Mouse (Mus musculus): ENCODE data around the gene Rab27a.
A peak's percentile ranks its signal among the peaks of the same experiment; 100 is the strongest.

Rab27a gene

DNA sequence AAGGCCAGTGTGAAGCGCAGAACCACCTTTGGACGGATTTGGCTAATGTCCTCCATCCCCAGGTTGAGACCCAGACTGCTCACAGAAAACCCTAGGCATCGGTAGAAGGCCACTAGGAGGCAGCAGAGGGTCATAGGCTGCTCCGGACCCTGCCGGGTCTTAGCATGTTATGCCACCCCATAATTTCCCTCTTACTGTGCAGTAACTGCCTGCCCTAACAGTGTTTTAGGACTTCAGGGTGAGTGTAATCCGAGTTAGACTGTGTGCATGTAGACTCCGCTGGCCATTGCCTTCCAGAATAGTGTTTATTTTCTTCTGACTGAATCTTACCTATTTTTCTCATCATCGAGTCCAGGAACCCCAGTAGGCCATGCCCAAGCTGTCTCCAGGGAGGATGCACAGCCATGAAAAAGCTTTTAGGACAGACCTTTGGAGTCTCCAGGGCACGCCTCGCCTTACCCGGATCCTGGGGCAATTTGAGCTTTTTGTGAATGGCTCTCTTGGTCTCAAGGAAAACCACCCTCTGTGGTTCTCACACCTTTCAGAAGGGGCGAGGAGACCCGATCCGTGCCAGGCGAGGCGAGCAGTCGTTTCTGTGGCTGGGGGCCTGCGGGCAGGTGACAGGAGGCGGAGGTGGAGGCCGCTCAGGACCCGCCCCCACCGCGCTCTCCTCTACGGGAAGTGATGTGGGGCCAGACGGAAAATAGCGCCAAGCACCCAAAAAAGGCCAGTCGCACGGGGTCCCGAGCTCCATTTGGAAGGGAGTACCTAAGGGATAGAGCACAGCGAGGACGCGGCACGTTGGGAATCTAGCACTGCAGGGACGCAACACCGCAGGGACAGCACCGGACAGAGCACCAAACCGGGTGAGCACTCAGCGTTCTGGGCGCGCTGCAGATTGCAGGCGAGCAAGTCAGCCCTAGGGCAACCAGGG lies at the start of gene Rab27a:
Gene Rab27a (plus strand): TSS at position 709 of the 934 bp plus-strand sequence.
- peak; percentile 83 for DNase-seq

DNA sequence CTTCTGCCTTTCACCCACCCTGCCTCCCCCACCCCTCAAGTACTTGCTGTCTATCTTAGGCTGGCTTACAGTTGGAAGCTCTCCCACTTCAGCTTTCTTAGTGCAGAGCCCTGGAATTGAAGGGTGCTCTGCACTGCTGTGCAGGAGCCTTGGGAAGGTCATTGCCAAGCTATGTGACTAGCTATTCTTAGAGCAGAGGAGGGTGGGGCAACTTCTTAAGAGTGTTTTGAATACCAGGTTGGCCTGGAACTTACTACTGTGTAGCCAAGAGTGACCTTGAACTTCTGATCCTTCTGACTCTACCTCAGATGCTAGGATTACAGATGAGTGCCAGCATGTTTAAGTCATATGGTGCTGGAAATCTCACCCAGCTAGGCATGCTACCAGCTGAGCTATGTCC lies 48.5 kb upstream of the Rab27a start:
- DNase-seq = no peak

DNA sequence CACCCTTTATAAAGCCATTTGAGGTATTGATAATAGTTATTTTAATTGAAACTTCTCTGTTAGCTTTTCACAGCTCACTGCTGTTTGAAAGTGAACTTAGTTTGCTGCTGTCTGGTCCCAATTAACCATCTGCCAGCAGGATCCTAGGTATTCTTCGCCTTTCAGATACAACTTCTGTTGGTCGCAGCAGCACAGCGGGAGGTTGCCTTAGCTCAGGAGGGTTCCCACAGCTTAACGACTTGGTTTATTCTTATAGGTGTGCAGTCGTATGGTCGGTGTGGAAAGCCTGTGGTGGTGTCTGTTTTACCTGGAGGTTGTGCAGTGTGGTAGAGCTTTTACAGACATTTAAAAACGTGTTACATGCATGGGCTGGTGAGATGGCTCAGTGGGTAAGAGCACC lies 47.8 kb upstream of the Rab27a start:
- no peak for DNase-seq

DNA sequence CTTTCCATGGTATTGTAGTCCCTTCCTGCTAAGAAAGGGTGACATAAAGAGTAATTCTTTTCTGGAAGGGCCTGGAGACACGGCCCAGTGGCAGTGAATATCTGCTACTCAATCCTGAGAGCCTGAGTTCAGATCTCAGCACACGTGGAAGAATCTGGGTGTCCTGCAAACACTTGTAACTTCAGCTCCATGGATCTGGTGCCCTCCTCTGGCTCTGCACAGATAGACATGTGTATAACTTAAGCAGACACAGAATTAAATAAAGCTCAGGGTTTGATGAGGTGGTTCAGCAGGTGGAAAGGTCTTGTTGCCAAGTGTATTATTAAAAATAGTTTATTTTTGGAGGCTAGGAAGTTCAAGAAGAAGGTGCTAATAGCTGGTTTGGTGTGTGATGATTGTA lies 44.2 kb upstream of the Rab27a start:
- no peak for DNase-seq

DNA sequence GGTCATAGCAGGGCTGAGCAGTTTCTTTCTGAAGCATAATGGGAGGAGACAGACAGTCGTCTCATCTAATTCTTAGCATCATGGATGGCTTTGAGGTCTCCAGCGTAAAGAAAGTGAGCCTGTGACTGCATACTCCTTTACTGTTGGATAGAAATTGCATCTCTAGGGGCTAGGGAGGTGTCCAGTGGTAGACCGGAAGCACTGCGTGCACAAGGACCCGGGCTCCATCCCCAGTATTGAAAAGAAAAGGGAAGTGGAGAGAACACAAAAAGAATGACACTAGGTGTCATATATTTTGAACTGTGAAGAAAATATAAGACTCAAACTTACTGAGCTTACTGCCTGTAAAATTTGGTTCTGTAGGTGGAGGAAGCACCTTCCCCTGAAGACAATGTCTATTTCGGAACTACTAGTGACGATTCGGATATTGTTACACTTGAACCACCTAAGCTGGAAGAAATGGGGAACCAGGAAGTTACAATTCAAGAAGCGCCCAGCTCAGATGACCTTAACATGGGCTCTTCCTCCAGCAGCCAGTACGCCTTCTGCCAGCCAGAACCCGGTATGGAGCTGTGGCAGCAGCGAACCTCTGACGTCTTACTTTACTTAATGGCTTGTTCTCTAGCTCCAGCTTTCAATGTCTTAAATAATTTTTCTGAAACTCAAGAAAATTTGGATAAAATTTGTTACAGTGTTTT lies 43.2 kb upstream of the Rab27a start:
- DNase-seq = no peak

DNA sequence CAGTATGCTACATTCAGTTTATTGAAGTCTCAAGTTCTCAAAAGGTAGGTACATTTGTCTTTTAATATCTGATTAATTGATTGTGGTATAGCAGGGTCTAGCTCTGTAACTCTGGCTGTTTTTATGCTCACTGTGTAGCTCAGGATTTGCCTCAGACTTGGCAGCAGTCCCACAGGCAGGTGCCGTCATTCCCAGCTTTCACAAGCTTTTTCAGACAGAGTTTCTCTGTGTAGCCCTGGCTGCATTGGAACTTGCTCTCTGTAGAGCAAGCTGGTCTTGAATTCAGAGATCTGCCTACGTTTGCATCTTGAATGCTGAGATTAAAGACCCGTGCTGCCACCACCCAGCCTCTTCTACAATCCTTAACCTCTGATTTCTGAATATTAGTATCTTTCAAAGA lies 42.5 kb upstream of the Rab27a start:
- DNase-seq = no peak

DNA sequence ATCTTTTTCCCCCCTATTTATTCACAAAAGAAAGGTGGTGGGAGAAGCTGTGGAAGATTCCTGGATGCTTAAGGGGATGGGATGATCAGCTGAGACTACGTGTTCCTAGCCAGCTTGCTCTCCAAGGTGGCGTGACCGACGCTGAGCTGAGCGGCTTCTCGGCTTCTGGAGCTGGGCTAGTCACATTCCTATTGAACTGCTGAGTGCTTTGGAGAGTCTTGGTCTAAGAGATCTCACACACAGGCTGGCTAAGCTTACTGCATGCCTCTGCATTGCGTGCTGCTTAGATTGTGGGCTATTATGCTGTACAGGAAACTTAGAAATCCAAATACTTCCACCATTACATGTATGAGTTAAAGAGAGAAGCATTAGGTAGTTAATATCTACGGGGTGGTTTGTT lies 40.6 kb upstream of the Rab27a start:
- DNase-seq = no peak

DNA sequence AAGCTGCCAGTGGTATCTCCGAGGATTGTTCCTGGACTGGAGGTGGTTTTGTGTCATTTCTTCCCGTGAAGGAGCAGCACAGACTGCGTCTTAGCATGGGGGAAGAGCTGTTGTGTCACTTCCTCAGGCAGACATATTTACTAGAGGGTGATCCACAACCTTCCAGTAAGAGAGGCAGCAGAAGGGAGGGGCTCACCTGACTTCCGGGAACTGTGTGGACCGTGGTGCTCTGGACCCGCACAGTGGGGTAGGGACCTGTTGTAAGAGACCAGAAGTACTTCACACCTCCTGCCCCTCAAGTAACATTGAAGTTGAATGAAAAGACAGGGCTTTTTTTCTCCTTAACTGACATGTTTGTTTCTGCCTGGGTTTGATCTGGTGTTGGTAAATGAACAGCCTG lies 39.5 kb upstream of the Rab27a start:
- no peak for DNase-seq

DNA sequence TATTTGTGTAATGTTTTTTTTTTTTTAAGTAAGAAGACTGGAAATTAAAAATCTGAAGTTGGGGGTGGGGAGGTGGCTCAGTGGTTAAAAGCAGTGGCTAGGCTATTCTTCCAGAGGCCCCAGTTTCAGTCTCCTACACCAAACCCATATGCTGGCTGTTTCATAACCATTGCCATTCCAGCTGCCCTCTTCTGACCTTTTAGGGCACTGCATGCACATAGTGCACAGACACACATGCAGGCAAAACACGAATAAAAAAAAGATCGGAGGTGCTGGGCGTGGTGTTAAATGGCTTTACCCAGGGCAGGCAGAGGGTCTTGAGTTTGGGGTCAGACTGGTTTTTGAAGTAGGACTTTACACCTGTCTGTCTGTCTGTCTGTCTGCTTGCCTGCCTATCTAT lies 38.5 kb upstream of the Rab27a start:
- no peak for DNase-seq

DNA sequence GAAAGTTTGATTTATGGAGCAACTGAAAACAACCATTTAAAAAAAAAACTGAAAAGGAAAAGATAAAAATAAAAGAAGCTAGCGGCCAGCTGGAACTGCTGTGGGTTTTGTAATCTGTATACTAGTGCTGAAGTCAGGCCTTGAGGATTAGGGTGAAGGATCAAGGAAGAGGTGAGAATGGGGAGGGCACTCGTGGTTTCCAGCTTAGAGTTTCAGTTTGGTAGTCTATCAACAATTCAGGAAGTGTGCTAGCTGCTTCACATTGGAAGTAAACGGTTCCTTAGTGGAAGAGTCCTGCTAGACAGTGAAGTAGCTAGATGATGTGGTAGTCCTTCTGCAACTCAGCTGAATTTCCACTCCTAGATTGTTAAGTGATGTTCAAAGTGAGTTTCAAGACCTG lies 36.3 kb upstream of the Rab27a start:
- no peak for DNase-seq

DNA sequence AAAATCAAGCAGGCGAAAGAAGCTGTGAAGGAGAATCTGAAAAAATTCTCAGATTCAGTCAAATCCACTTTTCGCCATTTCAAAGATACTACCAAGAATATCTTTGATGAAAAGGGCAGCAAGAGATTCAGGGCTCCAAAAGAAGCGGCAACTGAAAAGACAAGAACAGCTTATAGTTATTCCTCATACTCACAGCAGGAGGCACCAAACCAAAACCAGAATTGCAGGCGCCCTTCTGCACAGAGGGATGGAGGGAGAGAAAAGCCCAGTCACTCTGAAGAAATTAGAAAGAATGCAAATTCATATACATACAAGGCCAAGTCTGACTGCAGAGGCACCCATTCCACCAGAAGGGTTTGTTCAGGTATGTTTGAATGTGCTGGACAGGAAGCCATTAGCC lies 32.0 kb upstream of the Rab27a start:
- DNase-seq = no peak

DNA sequence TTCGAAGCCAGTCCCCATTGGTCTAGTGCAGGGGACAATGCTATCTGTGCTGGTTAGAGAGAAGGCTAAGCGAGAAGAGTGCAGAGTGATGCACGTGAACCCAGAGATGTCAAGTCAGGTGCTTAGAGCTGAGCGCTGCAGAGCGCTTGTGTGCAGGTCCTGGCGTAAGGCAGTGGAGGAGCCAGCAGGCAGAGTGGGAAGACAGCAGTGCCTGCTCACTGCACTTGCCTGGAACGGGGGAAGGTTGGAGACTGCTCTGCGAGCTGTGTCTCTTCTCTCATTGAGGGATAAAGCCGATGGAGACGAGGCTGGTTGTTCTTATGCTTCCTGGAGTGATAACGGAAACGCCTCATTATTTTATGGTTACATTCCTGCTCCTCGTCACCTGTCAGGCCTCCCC lies 29.9 kb upstream of the Rab27a start:
- DNase-seq = no peak

DNA sequence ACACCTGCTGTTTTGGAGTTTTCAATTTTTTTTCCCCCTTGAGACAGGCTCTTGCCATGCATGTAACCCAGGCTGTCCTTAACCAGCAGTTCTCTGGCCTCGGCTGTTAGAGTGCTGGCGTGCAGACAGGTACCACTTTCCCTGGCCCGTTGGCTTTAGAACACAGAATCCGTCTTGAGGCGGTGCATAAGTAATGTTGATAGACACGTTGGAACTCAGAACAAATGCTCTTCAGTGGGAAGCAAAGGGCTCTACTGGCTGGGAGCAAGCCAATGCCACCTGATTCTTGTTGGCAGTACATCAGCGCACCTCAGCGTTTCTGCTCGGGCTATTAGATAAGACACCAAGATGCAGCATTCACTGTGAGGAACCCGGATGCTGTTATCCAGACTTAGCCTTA lies 24.8 kb upstream of the Rab27a start:
- DNase-seq = peak; percentile 45

DNA sequence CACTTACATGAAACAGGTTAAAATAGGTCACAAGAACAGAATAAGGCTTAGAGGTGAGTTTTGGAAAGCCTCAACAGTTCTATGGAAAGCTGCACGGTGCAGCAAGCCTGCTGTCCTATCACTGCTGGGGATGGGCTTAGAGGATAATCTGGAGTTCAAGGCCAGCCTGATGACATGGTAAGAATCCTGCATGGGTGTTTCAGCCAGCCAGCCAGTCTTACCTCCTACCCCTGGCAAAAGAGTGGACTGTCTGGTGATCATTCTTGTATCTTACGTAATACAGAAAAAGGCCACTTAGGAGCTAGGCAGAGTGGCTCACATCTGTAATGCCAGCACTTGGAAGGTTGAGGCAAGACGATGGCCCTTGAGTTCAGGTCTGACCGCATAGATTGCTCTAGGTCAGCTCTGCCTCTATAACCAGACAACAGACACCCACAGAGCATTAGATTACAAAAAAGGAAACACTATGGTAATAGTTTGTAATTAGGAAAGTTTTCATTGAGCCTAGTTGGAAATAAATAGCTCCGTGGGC lies 24.0 kb upstream of the Rab27a start:
- DNase-seq = no peak

DNA sequence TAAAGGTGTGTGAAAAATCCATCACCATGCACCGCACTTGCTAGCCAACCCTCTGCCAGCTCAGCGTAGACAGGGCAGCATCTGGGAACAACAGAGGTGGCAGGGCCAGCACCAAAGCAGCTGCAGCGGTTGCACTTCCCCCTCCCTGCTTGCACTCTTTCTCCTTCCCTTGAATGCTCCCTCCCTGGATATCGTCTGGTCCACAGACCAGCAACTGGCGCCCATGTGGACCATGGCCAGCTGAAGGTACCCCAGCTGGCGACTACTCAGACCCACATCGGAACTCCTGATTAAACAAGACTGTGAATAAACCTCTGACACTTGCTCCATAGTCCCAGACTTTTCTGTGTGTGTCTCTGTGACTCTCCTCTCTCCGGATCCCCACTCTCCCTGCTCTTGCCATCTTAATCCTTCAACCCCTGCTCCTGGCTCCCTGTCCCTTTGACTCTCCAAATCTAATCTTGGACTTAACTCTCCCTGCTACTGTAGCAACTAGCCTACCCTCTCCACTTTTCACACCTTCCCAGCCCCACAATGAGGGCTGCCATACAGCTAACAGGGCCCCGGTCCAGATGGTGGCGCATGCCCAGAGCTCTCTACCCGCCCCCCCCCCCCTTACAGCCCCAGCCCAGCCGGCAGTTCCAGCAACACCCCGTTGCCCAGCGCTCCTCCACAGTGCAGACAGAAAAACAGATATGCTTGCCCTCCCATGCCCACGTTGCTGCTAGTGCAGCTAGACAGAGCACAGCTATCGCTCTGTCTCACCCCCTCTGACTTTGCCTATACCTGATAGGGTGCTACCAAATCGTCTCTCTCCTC lies 18.6 kb upstream of the Rab27a start:
- no peak for DNase-seq

DNA sequence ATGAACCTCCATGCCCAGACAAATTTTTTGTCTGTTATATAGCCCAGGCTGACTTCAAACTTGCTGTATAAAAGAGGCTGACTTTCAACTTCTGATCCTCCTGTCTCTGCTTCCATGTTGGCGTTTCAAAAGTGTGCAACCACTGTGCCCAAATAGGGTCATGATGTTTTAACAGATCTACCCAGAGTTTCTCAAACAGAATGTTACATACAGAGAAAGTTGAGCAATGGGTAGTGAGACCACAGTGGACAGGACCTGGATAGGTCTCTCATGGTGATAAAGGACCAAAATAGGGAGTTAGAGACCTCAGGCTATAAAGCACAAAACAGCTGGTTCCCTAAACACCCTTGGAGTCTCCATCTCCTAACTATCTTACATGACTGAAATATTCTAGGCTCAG lies 14.2 kb upstream of the Rab27a start:
- no peak for DNase-seq

DNA sequence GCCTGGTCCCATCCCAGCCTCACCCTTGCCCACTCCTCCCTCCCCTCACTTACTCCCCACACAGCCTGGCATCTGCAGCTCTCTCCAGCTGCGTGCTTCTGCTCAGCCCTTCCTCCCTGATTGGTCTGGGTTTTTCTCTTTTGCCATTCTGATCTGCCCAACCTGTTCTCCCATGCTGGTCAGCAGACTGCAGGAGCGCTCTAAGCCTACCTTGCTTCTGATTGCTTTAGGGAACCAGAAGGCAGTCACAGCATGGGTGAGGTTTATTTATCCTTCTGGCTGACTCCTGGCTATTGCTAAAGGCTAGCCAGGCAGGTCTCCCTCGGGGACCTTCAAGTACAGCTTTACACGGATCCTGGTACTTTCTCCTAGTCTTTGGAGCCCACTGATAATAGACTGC lies 13.2 kb upstream of the Rab27a start:
- DNase-seq = peak; percentile 55

DNA sequence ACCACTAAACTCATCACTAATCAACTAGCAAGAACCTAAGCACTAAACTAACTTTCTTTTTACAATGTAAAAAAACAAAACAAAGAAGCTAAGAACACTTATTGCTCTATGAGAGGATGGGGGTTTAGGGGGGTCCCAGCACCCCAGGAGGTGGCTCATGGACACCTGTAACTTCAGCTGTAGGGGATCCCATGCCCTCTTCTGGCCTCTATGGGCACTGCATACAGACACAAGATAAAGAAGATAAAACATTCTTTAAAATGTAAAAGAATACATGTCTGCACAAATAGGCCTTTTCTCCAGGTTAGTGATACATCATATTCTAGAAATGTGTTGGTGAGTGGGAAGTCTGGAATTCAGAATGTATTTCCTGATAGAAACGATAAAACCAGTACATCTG lies 11.2 kb upstream of the Rab27a start:
- DNase-seq = no peak

DNA sequence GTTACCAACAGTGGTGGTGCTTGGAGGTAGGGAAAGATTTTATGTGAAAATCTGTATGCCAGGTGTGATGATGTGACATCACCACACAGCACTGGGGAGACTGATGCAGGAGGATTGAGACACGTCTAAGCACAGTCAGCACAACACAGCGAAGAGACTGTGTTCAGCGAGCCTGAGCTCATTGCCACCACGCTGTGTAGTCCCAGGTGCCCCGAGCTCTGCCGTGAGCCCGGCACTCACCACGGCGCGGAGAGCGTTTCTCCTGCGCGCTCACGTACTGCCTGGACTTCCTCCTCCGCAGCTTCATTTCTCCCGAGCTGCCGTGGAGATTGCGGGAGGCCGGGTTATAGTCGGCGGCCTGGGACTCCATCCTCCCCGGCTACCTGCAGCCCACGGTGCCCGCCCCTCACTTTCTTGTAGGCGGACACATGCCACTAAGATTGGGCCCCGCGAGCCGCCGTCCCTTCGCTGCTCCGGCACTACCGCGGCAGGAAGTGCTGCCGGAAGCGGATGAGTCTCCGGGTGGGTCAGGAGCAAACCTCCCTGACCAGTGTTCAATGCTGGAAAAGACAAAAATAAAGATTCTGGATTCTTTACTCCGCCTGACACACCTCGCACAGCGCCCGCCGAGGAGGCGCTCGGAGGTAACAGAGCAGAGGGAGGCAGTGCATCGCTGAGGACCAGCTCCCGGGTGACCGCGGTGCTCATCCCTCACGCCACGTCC lies 5.3 kb upstream of the Rab27a start:
- peak; percentile 90 for DNase-seq

DNA sequence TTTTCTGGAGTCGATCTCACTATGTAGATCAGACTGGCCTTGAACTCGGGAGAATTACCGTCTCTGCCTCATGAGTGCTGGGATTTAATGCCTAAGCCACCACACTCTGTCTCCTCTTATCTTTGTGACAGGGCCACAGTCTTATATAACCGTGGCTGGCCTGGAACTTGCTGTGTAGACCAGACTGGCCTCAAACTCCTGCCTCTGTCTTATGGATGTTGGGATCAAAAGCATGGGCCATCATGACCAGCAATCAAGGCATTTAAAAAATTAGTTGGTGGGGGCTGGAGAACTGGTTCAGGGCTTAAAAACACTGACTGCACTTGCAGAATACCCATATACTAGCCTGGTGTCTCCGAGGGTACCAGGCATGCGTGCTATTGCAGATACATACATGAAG lies 4.6 kb upstream of the Rab27a start, which contains the start of gene Pigb:
Gene Pigb (minus strand): TSS at position 299 of the 400 bp plus-strand sequence.
- no peak for DNase-seq

DNA sequence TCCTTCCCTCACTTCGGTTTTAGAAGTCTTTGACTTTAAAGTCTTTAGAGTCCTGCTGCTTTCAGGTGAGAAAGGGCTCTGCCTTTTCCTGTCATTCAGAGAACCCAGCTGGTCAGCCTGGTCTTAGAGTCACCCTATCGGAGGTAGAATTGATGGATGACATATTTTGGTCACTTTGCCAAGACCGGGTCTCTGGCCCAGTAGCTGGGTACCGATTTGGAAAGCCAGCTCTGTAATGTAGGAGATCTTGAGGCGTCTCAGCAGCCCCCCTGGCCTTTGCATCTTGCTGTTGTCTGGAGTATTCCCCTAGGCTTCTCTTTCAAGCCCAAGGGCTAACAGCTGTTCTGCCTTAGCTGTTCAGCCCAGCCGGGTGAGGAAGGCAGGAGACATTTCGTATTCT lies 550 bp downstream of the Rab27a start:
- DNase-seq = peak; percentile 34

DNA sequence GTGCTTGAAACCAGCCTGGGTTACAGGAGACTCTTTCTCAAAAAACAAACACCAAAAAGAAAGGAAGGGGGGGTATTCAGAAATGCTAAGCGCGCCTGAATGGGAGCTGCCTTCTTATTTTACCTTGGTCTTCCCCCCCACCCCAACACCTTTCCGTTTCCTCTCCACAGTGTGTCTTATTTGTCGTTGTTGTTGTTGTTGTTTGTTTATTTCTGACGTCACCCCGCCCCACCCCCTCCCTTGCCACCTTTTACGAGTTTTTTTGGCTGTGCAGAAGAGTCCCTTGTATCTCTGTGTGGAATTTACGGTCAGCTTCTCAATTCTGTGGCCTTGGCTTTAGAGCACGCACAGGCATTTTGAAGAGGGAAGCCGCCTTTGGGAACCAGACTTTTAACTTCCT lies 1.1 kb downstream of the Rab27a start:
- DNase-seq = no peak
